ENCODE assay signal across 8 mouse cellular contexts in genomic region chr1:134076789-134077188, GRCm38 (mm10). TPM values are rescaled to one million over a fixed set of nuclear protein-coding genes. Genes with fewer than 3 reads are reported as not detected.
A peak's percentile ranks its signal among the peaks of the same experiment; 100 is the strongest.
DNase-seq lines count a peak whose midpoint lies in the region; ATAC-seq lines count a peak whose summit lies in the region.

No protein-coding gene starts in this region.

- H3K27ac ChIP-seq in kidney, embryonic 14.5 days (ENCODE audit: low read depth, low read length) = no peak overlapping the region
- peak overlapping the region; percentile 40; the same call in 1 of the 2 replicates for H3K27ac ChIP-seq in embryonic facial prominence, embryonic 10.5 days (replicated peaks)
- H3K27ac ChIP-seq in hindbrain, embryonic 10.5 days = peak overlapping the region; percentile 88
- peak overlapping the region; percentile 52 for H3K27ac ChIP-seq in midbrain, embryonic 11.5 days (ENCODE audit: low read depth, low read length)

- H3K36me3 ChIP-seq in kidney, embryonic 14.5 days (ENCODE audit: control insufficient read depth, insufficient read depth, low read length) = peaks cover 9% of the 10 kb centered on the region; the same call in 1 of the 2 replicates
- H3K36me3 ChIP-seq in embryonic facial prominence, embryonic 10.5 days (replicated peaks) = peaks cover 27% of the 10 kb centered on the region
- peaks cover 36% of the 10 kb centered on the region for H3K36me3 ChIP-seq in hindbrain, embryonic 10.5 days
- peaks cover 13% of the 10 kb centered on the region for H3K36me3 ChIP-seq in midbrain, embryonic 11.5 days (ENCODE audit: control insufficient read depth, insufficient read depth, low read length)

- peak overlapping the region; percentile 12; the same call in 1 of the 2 replicates for H3K4me3 ChIP-seq in kidney, embryonic 14.5 days (ENCODE audit: low read length)
- H3K4me3 ChIP-seq in embryonic facial prominence, embryonic 10.5 days = peak overlapping the region; percentile 76
- peak overlapping the region; percentile 65 for H3K4me3 ChIP-seq in hindbrain, embryonic 10.5 days
- H3K4me3 ChIP-seq in midbrain, embryonic 11.5 days (ENCODE audit: low read depth, low read length) = peak overlapping the region; percentile 84

- intact Hi-C loops in left cerebral cortex, postnatal 36 days (cut with DNase I) = no loop called here
- intact Hi-C loops in gastrocnemius, postnatal 14 days (cut with DNase I; ENCODE audit: low total_unique reads) = no loop called here

- H3K9ac ChIP-seq in kidney, embryonic 14.5 days (ENCODE audit: low read depth, low read length) = peak overlapping the region; percentile 7; the same call in 1 of the 2 replicates
- H3K9ac ChIP-seq in midbrain, embryonic 11.5 days (ENCODE audit: low read length) = peak overlapping the region; percentile 93

- H3K9me3 ChIP-seq in kidney, embryonic 14.5 days (ENCODE audit: control insufficient read depth, low read length) = no peaks in the 10 kb centered on the region
- no peaks in the 10 kb centered on the region for H3K9me3 ChIP-seq in embryonic facial prominence, embryonic 10.5 days
- no peaks in the 10 kb centered on the region for H3K9me3 ChIP-seq in hindbrain, embryonic 10.5 days
- H3K9me3 ChIP-seq in midbrain, embryonic 11.5 days (ENCODE audit: control insufficient read depth, low read length) = no peaks in the 10 kb centered on the region

- WGBS in kidney, embryonic 14.5 days = 69% methylated on average over 2 of the region's 2 CpGs
- WGBS in embryonic facial prominence, embryonic 10.5 days = 59% methylated on average over 2 of the region's 2 CpGs
- 30% methylated on average over 2 of the region's 2 CpGs for WGBS in hindbrain, embryonic 10.5 days
- 3% methylated on average over 2 of the region's 2 CpGs for WGBS in midbrain, embryonic 11.5 days

- peaks cover 52% of the 10 kb centered on the region for H3K4me1 ChIP-seq in kidney, embryonic 14.5 days (ENCODE audit: control insufficient read depth, insufficient read depth, low read length)
- H3K4me1 ChIP-seq in embryonic facial prominence, embryonic 10.5 days = peaks cover 68% of the 10 kb centered on the region
- H3K4me1 ChIP-seq in hindbrain, embryonic 10.5 days (replicated peaks) = peaks cover 80% of the 10 kb centered on the region
- peaks cover 34% of the 10 kb centered on the region for H3K4me1 ChIP-seq in midbrain, embryonic 11.5 days (ENCODE audit: control insufficient read depth, insufficient read depth, low read length)

- ATAC-seq in kidney, embryonic 14.5 days (ENCODE audit: low FRiP score, low TSS enrichment) = no peak
- no peak for ATAC-seq in midbrain, embryonic 11.5 days (ENCODE audit: low FRiP score)

- H3K4me2 ChIP-seq in kidney, embryonic 14.5 days (replicated peaks; ENCODE audit: low read depth, low read length) = peak overlapping the region; percentile 29
- H3K4me2 ChIP-seq in midbrain, embryonic 11.5 days = peak overlapping the region; percentile 86

- no peak for DNase-seq in kidney, adult 9 months
- DNase-seq in embryonic facial prominence, embryonic 10.5 days (ENCODE audit: low spot score) = no peak
- DNase-seq in hindbrain, embryonic 10.5 days (ENCODE audit: low spot score) = no peak
- no peak for DNase-seq in midbrain, embryonic 11.5 days (ENCODE audit: low spot score, missing footprints)
- no peak for DNase-seq in c-Kit-positive CD71-positive TER-119-positive erythroid progenitor cells, embryonic 14.5 days (ENCODE audit: low spot score)
- DNase-seq in left cerebral cortex, postnatal 36 days (ENCODE audit: low spot score in 2 of 2) = no peak
- no peak for DNase-seq in gastrocnemius, postnatal 14 days

- no peaks in the 10 kb centered on the region for H3K27me3 ChIP-seq in kidney, embryonic 14.5 days (ENCODE audit: control insufficient read depth, insufficient read depth, low read length)
- peaks cover 13% of the 10 kb centered on the region for H3K27me3 ChIP-seq in embryonic facial prominence, embryonic 10.5 days (replicated peaks; ENCODE audit: low read depth, poor library complexity, severe bottlenecking)
- H3K27me3 ChIP-seq in hindbrain, embryonic 10.5 days (ENCODE audit: insufficient read depth, poor library complexity, severe bottlenecking) = no peaks in the 10 kb centered on the region
- H3K27me3 ChIP-seq in midbrain, embryonic 11.5 days (ENCODE audit: control insufficient read depth, insufficient read depth, low read length) = no peaks in the 10 kb centered on the region

RNA-seq across cellular contexts. Expression of gene Btg2, which starts 2.1 kb away (rescaled TPM):
- 20.8 and 28.6 TPM in 2 replicates for polyA plus RNA-seq in kidney, embryonic 14.5 days (2014; fragmentation: Nextera tagmentation; extraction: Ambion mirVana)
- 32.5 and 40.4 TPM in 2 replicates for polyA plus RNA-seq in embryonic facial prominence, embryonic 10.5 days (2016; fragmentation: Nextera tagmentation; extraction: Ambion mirVana)
- 100.0 and 117 TPM in 2 replicates for polyA plus RNA-seq in hindbrain, embryonic 10.5 days (2016; fragmentation: Nextera tagmentation; extraction: Ambion mirVana)
- polyA plus RNA-seq in midbrain, embryonic 11.5 days (2014; fragmentation: Nextera tagmentation; extraction: Ambion mirVana) = 150 and 153 TPM in 2 replicates
- total RNA-seq in left cerebral cortex, postnatal 36 days (2021) = 10 to 100 TPM; 12.4 to 44.2 TPM
- total RNA-seq in gastrocnemius, postnatal 14 days (2021) = 10 to 100 TPM; 19.7 to 44.2 TPM

RNA-seq across cellular contexts. Expression of gene Chit1, which starts 34.3 kb away (rescaled TPM):
- polyA plus RNA-seq in kidney, embryonic 14.5 days (2014; fragmentation: Nextera tagmentation; extraction: Ambion mirVana) = 0.14 and 0.28 TPM in 2 replicates
- polyA plus RNA-seq in embryonic facial prominence, embryonic 10.5 days (2016; fragmentation: Nextera tagmentation; extraction: Ambion mirVana) = 0.09 TPM in 1 of 2 replicates, not detected in the other
- polyA plus RNA-seq in hindbrain, embryonic 10.5 days (2016; fragmentation: Nextera tagmentation; extraction: Ambion mirVana) = not detected in 2 replicates
- not detected in 2 replicates for polyA plus RNA-seq in midbrain, embryonic 11.5 days (2014; fragmentation: Nextera tagmentation; extraction: Ambion mirVana)
- total RNA-seq in left cerebral cortex, postnatal 36 days (2021) = under 1 TPM; 0.23 to 0.30 TPM
- not detected for total RNA-seq in gastrocnemius, postnatal 14 days (2021)

RNA-seq across cellular contexts. Expression of gene Fmod, which starts 39.7 kb away (rescaled TPM):
- polyA plus RNA-seq in kidney, embryonic 14.5 days (2014; fragmentation: Nextera tagmentation; extraction: Ambion mirVana) = 1.7 and 4.0 TPM in 2 replicates
- polyA plus RNA-seq in embryonic facial prominence, embryonic 10.5 days (2016; fragmentation: Nextera tagmentation; extraction: Ambion mirVana) = 2.0 and 2.2 TPM in 2 replicates
- polyA plus RNA-seq in hindbrain, embryonic 10.5 days (2016; fragmentation: Nextera tagmentation; extraction: Ambion mirVana) = 3.6 and 9.8 TPM in 2 replicates
- 5.7 and 6.8 TPM in 2 replicates for polyA plus RNA-seq in midbrain, embryonic 11.5 days (2014; fragmentation: Nextera tagmentation; extraction: Ambion mirVana)
- 10 to 100 TPM; 12.7 to 22.2 TPM for total RNA-seq in left cerebral cortex, postnatal 36 days (2021)
- total RNA-seq in gastrocnemius, postnatal 14 days (2021) = 100 to 1,000 TPM; 197 to 203 TPM

Comparison
In these comparisons a context has a peak if more than half of its experiments do, and no peak if none do; other contexts are left out.
1. H3K4me3 ChIP-seq: peak in every context shown above with its lines; median percentile 84 in midbrain, embryonic 11.5 days; 76 in embryonic facial prominence, embryonic 10.5 days; 65 in hindbrain, embryonic 10.5 days; 12 in kidney, embryonic 14.5 days.